Mouse (Mus musculus): ENCODE results near the gene Rap1b.
"Not testable (repeated sequence)": the region's sequence is repeated elsewhere in the genome, so short reads cannot be mapped to it uniquely, and the experiment has no call there.

Rap1b gene

DNA sequence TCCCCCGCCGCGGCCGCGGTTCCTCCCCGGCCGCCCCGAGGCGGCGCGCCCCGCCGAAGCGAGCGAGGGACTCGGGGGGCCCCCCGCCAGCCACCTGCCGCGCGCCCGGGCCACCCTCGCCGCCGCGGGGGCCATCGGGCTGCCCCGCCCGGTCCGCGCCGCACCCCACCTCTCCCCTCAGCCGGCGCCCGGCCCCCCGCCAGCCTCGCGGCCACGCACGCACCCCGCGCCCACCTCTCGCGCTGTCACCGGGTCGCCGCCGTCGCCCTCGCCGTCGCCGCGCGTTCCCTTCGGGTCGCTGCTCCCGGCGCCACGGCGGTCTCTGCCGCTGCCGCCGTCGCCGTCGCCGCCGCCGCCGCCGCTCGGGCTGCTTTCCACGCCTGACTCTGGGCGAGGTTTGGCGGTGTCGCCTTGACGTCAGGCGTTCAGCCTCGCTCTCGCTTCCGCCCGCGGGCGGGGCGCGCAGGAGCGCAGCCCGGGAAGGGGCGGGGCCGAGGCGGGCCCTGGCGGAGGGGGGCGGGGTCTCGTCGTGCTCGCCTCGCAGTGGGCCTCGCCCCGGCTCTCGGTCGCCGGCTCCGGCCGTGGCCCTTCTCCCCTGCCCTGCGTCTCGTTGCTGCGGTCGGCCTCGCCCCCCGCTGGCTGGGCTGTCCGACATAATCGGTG lies at the start of gene Rap1b:
TSS of gene Rap1b (minus strand) at position 439 of the 663 bp plus-strand sequence.
- DNase-seq (ENCODE audit: low read depth in 1 of 2, low spot score in 2 of 2): peak; percentile 86 to 98

DNA sequence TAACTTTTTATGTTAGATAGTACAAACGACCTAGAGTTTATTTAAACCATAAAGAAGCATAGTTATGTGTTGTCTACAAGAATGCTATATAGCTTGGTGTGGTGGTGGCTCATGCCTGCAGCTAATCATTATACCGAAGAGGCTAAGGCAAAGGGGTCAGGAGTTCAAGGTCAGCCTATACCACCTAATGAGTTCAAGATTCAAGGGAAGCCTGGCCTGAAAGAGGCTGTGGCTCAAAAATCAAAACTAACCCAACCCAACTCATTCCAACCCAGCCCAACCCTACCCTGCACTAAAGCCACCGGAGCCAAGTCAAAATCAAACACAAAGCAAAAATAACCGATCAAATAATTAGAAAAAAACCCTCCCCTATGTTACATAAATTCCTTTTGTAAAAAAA lies 49.4 kb upstream of the Rap1b start:
- DNase-seq (ENCODE audit: low read depth in 1 of 2, low spot score in 2 of 2): no peak

DNA sequence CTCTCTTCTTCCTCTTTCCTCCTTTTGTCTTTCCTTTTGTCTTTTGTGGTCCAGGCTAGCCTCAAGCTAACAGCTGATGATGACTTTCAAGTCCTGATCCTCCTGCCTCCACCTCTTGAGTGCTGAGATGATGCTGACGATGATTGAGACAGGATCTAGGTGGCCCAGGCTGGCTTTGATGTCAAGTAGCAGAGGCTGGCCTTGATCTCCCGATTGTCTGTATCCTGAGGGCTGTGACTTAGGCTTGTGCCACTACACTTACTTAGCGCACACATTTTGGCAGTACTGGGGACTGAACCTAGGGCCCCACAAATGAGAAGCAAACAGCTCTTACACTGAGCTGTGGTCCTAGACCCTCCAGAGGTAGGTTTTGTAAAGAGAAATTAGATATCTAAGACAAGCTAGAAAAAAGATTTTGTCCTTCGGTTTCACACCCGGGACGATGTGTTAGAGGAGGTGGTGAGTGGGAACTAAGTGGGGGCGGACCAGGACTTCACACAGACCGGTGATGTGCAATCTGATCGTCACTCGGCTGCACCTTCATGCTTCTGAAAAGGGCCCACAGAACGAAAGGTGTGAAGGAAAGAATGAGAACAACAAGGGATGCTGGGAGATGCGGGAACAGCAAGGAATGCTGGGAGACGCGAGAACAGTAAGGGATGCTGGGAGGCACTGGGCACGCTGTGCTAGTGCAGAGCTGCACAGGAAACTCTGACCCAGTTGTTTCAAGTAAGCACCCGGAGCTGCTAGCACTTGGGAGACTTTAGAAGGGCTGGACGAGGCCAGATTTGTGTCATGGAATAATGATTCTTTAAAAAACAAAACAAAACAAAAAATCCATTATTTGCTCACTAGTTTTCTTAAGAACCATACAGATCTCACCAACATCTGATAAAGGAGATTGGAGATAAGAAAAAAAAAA lies 48.5 kb upstream of the Rap1b start:
- DNase-seq (ENCODE audit: low read depth in 1 of 2, low spot score in 2 of 2): no peak

DNA sequence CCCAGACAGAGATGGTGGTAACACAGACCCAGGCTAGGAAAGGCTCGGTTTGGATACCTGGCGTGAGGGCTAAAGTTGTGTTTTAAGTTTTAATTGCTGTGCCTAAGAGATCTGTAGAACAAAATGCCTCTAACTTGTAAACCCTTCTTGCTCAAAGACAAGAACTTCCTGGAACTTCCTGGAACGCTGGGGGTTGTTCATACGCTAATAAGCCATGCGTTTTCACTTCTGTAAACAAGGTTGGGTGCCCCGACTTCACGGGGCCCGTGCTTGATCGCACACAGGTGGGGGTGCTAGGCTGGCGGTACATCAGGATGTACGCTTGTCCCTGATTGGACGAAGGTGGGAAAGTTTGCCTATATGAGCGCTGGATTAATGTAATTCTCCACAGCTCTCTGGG lies 47.3 kb upstream of the Rap1b start:
- DNase-seq (ENCODE audit: low read depth in 1 of 2, low spot score in 2 of 2): not testable (repeated sequence)

DNA sequence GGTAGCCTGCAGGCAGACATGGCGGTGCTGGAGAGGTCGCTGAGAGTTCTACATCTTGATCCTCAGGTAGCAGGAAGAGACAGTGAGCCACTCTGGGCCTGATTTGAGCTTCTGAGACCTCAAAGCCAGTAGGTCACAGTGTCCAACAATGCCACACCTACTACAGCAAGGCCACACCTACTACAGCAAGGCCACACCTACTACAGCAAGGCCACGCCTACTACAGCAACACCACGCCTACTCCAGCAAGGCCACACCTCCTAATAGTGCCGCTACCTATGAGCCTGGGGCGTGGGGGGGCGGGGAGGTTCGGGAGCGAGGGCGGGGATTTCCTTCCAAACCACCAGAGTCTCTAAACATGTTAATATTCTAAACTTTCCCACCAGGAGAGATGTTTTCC lies 45.5 kb upstream of the Rap1b start:
- DNase-seq (ENCODE audit: low read depth in 1 of 2, low spot score in 2 of 2): no peak

DNA sequence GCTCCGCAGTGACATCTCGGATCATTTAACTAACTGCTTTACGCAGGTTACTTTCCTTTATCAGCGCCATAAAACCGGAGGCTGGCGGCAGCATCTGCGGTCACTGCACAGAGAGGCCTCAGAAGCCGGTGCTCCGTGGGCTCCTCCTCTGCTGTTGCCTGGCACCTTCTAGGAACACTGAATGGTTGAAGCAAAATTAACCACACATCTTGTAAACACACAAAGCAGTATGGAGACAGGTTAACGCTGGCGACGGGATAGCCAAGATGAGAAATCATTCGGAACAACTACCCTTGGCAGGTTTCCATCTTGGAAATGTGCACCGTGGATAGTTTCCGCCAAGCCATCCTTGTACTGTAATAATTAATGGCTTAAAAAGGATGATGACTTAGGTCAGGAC lies 43.0 kb upstream of the Rap1b start:
- DNase-seq (ENCODE audit: low read depth in 1 of 2, low spot score in 2 of 2): no peak

DNA sequence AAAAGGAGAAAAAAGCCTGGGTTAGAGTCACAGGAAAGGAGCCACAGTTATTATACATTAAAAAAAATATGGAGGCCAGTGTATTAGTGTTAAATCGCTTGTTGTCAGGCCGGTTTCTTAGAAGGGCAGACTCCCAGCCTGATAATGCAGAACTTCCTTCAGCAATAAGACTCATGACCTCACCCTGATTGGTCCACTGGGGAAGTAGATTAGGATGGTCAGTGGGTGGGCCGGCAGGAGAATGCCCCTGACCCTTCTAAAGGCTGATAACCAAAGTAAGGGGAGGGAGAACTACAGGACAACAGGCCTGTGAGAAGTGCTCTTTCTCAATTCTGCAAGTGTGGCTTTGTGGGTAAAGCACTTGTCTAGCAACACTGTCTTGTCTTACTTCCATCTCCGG lies 39.5 kb upstream of the Rap1b start:
- no peak for DNase-seq (ENCODE audit: low read depth in 1 of 2, low spot score in 2 of 2)

DNA sequence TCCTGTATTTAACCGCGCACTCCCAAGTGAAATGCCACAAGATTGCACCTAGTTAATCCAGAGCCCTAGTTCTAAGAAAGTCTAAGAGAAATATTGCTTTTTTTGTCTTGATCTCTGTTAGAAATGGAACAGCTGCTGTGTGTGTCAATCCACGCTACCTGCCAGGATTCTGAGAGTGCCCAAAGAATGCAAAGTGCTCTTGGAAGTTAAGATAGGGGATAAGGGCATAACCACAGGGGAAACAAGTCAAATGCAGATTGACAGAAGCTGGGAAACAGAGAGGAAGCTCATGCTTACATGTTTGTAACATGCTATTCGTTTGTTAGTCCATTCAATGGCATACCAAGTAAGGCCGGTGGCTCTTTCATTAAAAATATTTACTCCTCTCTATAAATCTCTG lies 38.9 kb upstream of the Rap1b start:
- no peak for DNase-seq (ENCODE audit: low read depth in 1 of 2, low spot score in 2 of 2)

DNA sequence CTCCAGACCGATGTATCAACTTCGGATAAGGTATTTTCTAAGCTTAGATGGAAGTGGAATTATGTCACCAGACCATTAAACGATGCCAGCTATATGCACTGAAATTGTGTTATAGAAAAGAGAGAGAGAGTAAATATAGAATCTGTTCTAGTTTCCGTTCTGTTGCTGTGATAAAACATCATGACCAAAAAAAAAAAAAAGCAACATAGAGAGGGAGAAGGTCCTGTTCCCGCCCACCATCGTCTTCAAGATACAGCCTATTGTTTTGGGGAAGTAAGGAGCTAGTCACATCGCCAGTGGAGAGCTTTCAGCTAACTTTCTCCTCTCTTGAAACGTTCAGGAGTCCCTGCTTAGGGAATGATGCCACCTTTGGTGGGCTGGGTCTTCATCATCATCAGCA lies 37.6 kb upstream of the Rap1b start:
- no peak for DNase-seq (ENCODE audit: low read depth in 1 of 2, low spot score in 2 of 2)

DNA sequence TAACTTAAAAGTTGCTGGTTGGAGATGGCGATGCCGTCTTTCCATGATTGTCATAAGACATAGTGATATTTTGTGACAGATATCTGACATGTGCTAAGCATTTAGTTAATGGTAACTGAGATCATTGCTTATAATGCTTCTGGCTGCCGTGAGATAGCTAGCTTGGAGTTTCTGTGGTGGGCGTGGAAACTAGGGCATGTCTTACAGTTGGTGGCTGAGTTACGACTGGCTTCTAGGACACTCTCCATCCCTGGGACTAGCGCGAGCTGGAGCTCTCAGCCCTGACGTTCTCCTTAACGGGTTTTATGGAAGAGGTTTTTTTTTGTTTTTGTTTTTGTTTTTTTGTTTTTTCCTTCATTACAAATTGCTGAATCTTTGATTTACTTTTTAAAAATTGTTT lies 32.8 kb upstream of the Rap1b start:
- DNase-seq (ENCODE audit: low read depth in 1 of 2, low spot score in 2 of 2): no peak

DNA sequence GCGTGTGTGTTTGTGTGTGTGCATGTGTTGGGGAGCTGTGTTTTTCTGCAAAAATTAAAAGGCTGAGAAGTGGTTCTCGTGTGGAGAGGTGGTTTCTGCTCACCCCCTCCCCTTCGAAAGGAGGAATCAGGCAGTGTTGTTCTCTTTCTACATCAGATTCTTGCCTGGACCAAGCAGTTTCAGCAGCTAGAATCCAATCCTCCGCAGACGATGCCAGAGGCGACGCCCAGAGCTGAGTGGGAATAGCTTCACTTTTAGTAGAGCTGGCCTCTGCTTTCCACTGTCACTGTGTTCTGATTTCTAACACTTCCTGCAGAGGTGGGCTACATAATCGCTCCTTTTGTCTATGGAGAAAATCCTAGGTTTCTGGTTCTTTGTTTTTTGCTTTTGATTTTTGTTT lies 31.0 kb upstream of the Rap1b start:
- no peak for DNase-seq (ENCODE audit: low read depth in 1 of 2, low spot score in 2 of 2)

DNA sequence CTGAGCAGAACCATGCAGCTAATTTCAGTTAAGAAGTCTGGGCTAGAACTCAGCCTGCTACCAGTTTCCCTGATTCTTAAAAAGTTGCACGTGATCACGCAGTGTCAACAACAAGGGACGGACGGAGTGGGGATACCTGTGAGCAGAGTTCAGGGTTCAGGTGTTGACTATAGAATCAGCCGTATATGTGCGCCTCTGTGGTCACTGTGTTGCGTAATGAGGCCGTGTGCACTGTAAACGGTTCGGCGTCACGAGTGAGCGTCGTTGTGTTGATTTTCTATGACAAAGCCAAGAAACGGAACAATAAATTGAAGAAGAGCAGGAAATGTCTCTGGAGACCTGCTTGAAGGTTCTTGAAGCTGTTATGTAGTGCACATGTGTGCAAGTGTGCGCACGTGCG lies 30.6 kb upstream of the Rap1b start:
- peak in 1 of 2 experiments; percentile 24 for DNase-seq (ENCODE audit: low read depth in 1 of 2, low spot score in 2 of 2)

DNA sequence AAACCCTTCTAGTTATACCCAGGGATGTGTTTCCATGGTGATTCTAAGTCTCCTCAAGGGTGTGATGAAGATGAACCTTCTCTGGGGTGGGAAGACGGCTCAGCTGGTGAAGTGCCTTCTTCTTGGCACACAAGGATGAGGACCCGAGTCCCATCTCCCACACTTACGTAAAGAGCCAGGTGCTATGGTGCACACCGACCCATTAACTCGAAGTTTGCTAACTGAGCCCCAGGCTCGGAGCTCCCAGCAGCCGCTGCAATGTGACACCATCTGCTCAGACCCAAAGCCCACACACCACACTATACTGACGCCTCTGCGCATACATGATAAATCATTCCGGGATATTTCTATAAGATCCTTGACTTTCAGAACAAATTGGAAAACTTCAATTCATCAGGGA lies 29.1 kb upstream of the Rap1b start:
- DNase-seq (ENCODE audit: low read depth in 1 of 2, low spot score in 2 of 2): no peak

DNA sequence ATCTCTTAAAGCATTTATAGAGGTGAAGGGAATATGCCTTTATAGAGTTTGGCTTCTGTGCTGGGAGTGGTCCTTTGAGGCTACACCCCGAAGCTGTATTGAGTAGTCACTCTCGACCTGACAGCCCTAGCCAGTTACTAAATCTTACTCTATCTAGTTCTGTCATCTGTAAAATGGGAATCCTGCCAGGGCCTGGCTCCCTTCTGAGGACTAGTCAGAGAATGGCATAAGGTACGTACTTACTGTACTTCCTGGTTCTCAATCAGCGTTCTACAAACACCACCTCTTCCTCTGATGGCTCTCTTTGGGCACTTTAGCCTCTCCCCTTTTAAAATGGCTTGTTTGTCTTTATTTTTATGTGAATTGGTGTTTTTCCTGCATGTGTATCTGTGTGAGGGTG lies 28.1 kb upstream of the Rap1b start:
- no peak for DNase-seq (ENCODE audit: low read depth in 1 of 2, low spot score in 2 of 2)

DNA sequence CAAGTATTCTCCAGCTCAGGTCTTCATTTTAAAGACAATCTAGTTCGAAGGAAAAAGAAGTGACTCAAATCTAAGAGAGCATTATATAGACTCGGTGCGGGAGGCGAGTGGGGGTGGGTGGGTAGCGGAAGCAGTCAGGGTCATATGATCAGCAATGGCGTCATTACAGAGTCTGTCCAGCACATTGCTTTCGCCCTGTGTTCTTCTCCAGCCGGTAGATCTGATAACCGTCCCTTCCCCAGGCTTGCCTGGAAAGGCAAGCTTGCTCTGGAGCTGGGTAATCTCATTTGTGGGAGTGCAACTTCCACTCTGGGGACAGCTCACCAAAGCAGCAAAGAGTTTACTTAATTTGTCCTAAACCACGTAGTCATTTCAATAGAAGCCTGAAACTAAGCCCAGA lies 26.6 kb upstream of the Rap1b start:
- DNase-seq (ENCODE audit: low read depth in 1 of 2, low spot score in 2 of 2): no peak

DNA sequence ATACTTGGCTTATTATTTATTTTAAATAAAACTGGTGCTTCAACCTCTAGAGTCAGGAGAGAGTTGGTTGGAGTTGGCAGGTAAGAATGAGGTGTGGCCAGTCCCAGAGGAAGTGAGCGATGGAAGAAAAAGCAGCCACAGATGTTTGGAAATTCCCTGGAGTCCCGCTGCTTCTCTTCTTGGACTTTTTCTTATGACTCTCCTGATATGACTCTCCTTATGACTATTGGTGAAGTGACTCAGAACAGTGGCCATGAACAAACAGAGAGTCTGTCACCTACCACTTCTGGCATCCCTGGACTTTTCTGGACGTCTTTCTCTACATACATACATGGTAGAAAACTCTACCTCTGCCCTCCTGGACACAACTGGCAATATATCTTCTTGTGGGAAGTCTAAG lies 21.5 kb upstream of the Rap1b start:
- no peak for DNase-seq (ENCODE audit: low read depth in 1 of 2, low spot score in 2 of 2)

DNA sequence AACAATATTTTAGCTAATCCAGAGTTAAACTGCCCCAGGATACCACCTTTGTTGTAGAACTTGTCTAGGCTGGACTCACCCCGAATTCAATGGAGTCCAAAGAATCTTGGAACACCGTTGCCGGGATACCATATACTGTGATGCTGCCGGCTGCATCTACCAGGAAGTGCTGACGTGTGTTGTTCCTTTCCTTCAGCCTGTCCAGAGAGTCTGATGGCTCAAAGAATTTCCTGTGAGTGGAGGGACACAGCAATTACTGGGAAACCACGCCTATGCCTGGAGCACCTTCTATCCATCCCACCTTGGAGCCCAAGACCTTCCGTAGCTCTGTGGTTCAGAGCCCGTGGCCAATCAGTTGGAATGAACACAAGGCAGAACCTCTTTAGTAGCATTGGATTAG lies 20.8 kb upstream of the Rap1b start:
- DNase-seq (ENCODE audit: low read depth in 1 of 2, low spot score in 2 of 2): no peak

DNA sequence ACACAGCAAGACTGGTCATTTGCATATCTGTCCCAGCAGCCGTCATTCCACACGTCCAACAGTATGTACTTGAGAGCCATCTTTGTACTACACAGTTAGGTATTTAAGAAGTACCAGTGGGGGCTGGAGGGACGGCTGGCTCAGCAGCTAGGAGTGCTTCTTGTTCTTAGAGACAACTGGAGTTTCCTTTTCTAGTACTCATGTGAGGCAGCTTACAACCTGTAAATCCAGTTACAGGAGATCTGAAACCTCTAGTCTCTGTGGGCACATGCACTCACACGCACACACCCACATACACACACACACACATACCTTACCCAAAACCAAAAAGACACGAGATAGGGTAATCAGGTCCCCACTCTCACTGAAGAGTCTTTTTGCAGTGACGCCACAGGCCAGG lies 18.9 kb upstream of the Rap1b start:
- DNase-seq (ENCODE audit: low read depth in 1 of 2, low spot score in 2 of 2): no peak

DNA sequence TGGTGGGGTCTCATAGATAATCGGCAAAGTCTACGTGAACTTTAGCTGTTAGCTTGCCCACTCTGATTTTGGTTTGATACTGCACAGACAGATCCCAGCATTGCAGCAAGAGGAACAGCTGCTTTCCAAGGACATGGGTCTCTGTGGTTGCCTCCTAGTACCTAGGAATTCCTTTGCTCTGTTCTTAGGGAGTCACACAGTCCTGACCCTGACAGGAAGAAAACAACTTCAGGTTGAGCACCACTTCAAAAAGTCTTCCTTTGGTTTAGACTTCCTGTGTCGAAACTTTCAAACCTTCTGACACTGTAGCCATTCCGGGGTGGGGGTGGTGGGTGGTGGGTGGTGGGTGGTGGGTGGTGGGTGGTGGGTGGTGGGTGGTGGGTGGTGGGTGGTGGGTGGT lies 18.4 kb upstream of the Rap1b start:
- no peak for DNase-seq (ENCODE audit: low read depth in 1 of 2, low spot score in 2 of 2)

DNA sequence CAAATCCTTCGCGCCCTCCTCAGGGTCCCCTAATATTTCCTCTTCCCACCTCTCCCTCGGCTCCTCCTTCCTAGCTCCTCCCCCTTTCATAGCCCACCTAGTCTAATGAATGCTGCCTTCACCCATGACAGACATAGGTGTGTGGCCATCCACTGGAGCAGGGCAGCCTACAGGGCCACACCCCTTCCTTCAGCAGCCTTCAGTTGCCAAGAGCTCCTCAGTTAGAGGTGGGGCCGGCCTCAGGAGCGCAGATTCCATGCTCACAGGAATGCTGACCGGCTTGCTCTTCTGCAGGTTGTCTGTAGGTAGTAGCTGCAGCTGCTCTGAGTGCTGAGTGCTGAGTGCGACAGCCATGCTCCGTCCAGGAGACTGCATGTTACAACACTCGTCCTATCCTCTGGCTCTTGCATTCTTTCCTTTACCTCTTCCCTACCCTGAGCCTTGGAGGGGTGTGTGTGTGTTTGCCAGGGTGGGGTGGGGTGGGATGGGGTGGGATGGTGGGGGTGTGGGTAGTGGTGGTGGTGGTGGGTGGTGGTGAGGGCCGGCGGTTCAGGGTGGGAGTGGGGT lies 16.3 kb upstream of the Rap1b start:
- no peak for DNase-seq (ENCODE audit: low read depth in 1 of 2, low spot score in 2 of 2)

DNA sequence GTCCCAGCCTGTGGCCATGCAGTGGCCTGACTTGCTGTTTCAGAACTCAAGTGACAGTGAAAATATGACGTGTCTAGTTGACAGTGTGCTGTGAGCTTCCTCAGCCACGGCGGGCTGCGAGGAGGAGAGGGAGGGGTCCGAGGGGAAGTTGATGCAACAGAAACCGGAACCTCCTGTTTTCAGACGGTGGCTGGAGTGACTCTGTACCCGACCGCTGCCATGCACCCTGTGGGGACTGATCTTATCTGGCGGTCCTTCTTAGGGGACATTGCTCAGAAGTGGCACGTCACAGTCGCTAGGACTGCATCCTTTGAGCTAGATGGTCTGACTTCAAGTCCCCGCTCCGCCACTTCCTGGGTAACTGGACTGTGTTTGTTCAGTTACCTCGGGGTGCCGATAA lies 15.1 kb upstream of the Rap1b start:
- peak; percentile 75 to 78 for DNase-seq (ENCODE audit: low read depth in 1 of 2, low spot score in 2 of 2)

DNA sequence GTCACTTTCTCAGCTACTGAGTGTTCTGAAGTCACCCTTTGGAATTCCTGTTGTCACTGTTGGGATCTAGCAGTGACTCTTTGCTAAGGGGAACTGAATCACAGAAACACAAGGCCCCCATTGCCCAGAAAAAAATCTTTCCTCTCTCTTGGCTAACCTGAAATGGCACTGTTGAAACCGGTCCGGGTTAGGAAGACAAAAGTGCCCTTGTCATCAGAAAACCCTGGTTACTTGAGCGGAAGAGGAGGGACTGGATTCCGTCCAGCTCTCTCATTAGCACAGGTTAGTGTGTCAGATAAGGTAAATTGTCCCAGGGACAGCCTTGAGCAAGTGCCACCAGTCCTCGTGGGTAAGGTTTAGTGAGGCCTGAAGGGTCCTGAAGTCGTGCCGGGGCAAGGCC lies 14.5 kb upstream of the Rap1b start:
- DNase-seq (ENCODE audit: low read depth in 1 of 2, low spot score in 2 of 2): no peak
